Mouse (Mus musculus): ENCODE results near the gene Fto. TPM values are rescaled to one million over a fixed set of nuclear protein-coding genes. Genes with fewer than 3 reads are reported as not detected.

The Fto gene
- total RNA-seq, 4 experiments from 2014 or later = 59.3 to 70.7 (median 65.1) TPM

Other genes with a start within 250 kb of the Fto start
- gene Rbl2, start 243.5 kb upstream of the Fto start, total RNA-seq (2022) = 10 to 100 TPM; 34.6 to 46.1 (median 42.0) TPM
- gene Aktip, start 113.5 kb upstream of the Fto start, total RNA-seq (2022) = 10 to 100 TPM; 60.2 to 65.7 (median 62.4) TPM
- 1 to 10 TPM; 3.4 to 5.3 (median 4.2) TPM for gene Rpgrip1l, start 263 bp upstream of the Fto start, total RNA-seq (2022)